Mouse (Mus musculus) megakaryocyte, embryonic 14.5 days (primary cell): ENCODE results near the gene Icam4.

Experiments
- FLI1 ChIP-seq: IDR thresholded peaks from 2 replicates; pipeline ENCODE4 v1.6.1; 2012; ENCODE audit warnings: low read length, inconsistent platforms, mixed read lengths
- GATA1 ChIP-seq: IDR thresholded peaks from 3 replicates; pipeline ENCODE4 v1.6.1; 2012; ENCODE audit warnings: mixed read lengths, low read length, inconsistent platforms, borderline replicate concordance

- TF ChIP-seq GATA1 (no peak), FLI1 (peak; percentile 32; the same call in 1 of the 2 replicates)
Measured at GRCm38 (mm10) chr9:21073044-21073840, 44.1 kb downstream of the Icam4 start, which contains the start of the genes Gm49373 and Fdx1l.
